Mouse (Mus musculus) brain, adult 2 months (tissue): ENCODE data around the gene Megf11.
"Not testable (repeated sequence)": the region's sequence is repeated elsewhere in the genome, so short reads cannot be mapped to it uniquely, and the experiment has no call there.

Source experiments
- DNase-seq: peaks from one replicate; pipeline ENCODE4 v3.0.0; 2011; ENCODE audit warnings: low read depth, low spot score

The Megf11 gene

GRCm38 (mm10) chr9:64645462-64645861, 260.0 kb downstream of the Megf11 start:
- no peak for DNase-seq

GRCm38 (mm10) chr9:64649393-64649792, 264.0 kb downstream of the Megf11 start:
- no peak for DNase-seq

- DNase-seq = peak; percentile 83
These were observed 264.5 kb downstream of the Megf11 start for GRCm38 (mm10) chr9:64649892-64650291.

GRCm38 (mm10) chr9:64651181-64651580, 265.8 kb downstream of the Megf11 start:
- DNase-seq = no peak

- no peak for DNase-seq
These were observed 266.3 kb downstream of the Megf11 start for GRCm38 (mm10) chr9:64651689-64652088.

GRCm38 (mm10) chr9:64652138-64652537, 266.7 kb downstream of the Megf11 start:
- DNase-seq = no peak

GRCm38 (mm10) chr9:64652841-64653361, 267.5 kb downstream of the Megf11 start:
- no peak for DNase-seq

GRCm38 (mm10) chr9:64654723-64655122, 269.3 kb downstream of the Megf11 start:
- no peak for DNase-seq

- no peak for DNase-seq
These were observed 271.2 kb downstream of the Megf11 start for GRCm38 (mm10) chr9:64656613-64657012.

- DNase-seq = peak; percentile 65
These were observed 274.8 kb downstream of the Megf11 start for GRCm38 (mm10) chr9:64660222-64660621.

- DNase-seq = peak; percentile 14
These were observed 279.2 kb downstream of the Megf11 start for GRCm38 (mm10) chr9:64664612-64665011.

- DNase-seq = no peak
These were observed 281.1 kb downstream of the Megf11 start for GRCm38 (mm10) chr9:64666549-64666948.

- DNase-seq = peak; percentile 48
These were observed 282.1 kb downstream of the Megf11 start for GRCm38 (mm10) chr9:64667513-64667912.

- DNase-seq = no peak
These were observed 282.6 kb downstream of the Megf11 start for GRCm38 (mm10) chr9:64668001-64668400.

GRCm38 (mm10) chr9:64671341-64672319, 286.2 kb downstream of the Megf11 start:
- DNase-seq = not testable (repeated sequence)

GRCm38 (mm10) chr9:64687122-64688014, 301.9 kb downstream of the Megf11 start:
- peak; percentile 27 for DNase-seq

- DNase-seq = peak; percentile 33
These were observed 302.6 kb downstream of the Megf11 start for GRCm38 (mm10) chr9:64688015-64688394.

- no peak for DNase-seq
These were observed 305.3 kb downstream of the Megf11 start for GRCm38 (mm10) chr9:64690771-64691170.

GRCm38 (mm10) chr9:64691176-64691575, 305.8 kb downstream of the Megf11 start:
- DNase-seq = peak; percentile 80

GRCm38 (mm10) chr9:64693094-64693493, 307.7 kb downstream of the Megf11 start:
- DNase-seq = no peak

GRCm38 (mm10) chr9:64695266-64695665, 309.8 kb downstream of the Megf11 start:
- no peak for DNase-seq

GRCm38 (mm10) chr9:64696404-64696803, 311.0 kb downstream of the Megf11 start:
- DNase-seq = no peak
